8 mouse cellular contexts compared by ENCODE assay signal in the genomic region with DNA sequence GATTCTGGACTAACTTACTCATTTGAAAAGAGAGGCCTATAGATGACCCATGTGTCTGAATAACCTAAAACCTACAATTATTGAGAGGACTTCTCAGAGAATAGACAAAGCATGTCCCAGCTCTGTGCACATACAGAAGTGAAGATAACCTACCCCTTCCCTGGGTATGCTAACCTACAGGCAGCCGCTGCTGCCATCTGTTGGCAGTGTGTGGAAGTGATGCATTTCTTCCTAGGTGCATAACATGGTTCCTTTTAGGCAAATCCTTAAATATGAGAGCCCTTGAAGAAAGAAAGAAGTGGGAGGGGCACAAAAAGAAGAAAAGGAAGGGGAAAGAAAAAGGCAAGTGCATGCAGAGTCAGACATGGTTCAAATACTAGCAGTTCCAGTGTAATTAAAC. TPM values are rescaled to one million over a fixed set of nuclear protein-coding genes. Genes with fewer than 3 reads are reported as not detected.
A peak's percentile ranks its signal among the peaks of the same experiment; 100 is the strongest.
DNase-seq lines count a peak whose midpoint lies in the region; ATAC-seq and TF ChIP-seq lines count a peak whose summit lies in the region.

No protein-coding gene starts in this region.

- H3K27ac ChIP-seq in intestine, postnatal 0 days (ENCODE audit: low read depth, low read length) = no peak overlapping the region
- H3K27ac ChIP-seq in intestine, embryonic 16.5 days (ENCODE audit: low read length) = no peak overlapping the region
- no peak overlapping the region for H3K27ac ChIP-seq in cerebellum, adult 2 months (ENCODE audit: insufficient read depth, low read length)

- ATAC-seq in intestine, postnatal 0 days = no peak
- no peak for ATAC-seq in intestine, embryonic 16.5 days

- H3K4me1 ChIP-seq in intestine, postnatal 0 days (replicated peaks; ENCODE audit: control insufficient read depth, insufficient read depth, low read length) = no peaks in the 10 kb centered on the region
- no peaks in the 10 kb centered on the region for H3K4me1 ChIP-seq in intestine, embryonic 16.5 days (ENCODE audit: control insufficient read depth, insufficient read depth, low read length)
- H3K4me1 ChIP-seq in cerebellum, adult 2 months (ENCODE audit: control insufficient read depth, insufficient read depth, low read length) = no peaks in the 10 kb centered on the region

- 3% methylated on average over 1 of the region's 1 CpGs for WGBS in intestine, postnatal 0 days
- 2% methylated on average over 1 of the region's 1 CpGs for WGBS in intestine, embryonic 16.5 days
- 8% methylated on average over 1 of the region's 1 CpGs for WGBS in cerebellum, adult 2 months

- TF ChIP-seq CTCF in intestine, postnatal 0 days (IDR thresholded peaks at IDR 0.05; ENCODE audit: low read depth) = peak; percentile 83
- TF ChIP-seq CTCF in cerebellum, adult 2 months (IDR thresholded peaks at IDR 0.05; ENCODE audit: borderline replicate concordance, insufficient read depth, low read depth, low read length) = peak; percentile 57; the same call in 1 of the 2 replicates

- H3K4me3 ChIP-seq in intestine, postnatal 0 days (ENCODE audit: low read depth, low read length) = no peak overlapping the region
- H3K4me3 ChIP-seq in intestine, embryonic 16.5 days (ENCODE audit: low read length) = no peak overlapping the region
- H3K4me3 ChIP-seq in cerebellum, adult 2 months (replicated peaks; ENCODE audit: insufficient read depth, low read depth, low read length) = no peak overlapping the region

- H3K4me2 ChIP-seq in intestine, postnatal 0 days (replicated peaks; ENCODE audit: low read depth) = no peak overlapping the region
- no peak overlapping the region for H3K4me2 ChIP-seq in intestine, embryonic 16.5 days (ENCODE audit: low read depth, low read length)

- peak; percentile 35 for DNase-seq in ES-CJ7 (ENCODE audit: low read depth, low spot score)
- DNase-seq in cerebellum, adult 2 months = peak; percentile 15 to 18
- peak; percentile 57 to 81 for DNase-seq in frontal cortex, postnatal 36 days (ENCODE audit: low spot score in 2 of 2)
- peak; percentile 22 to 64 for DNase-seq in layer of hippocampus, adult 8-10 months (ENCODE audit: low spot score in 2 of 2)
- peak; percentile 27 to 53 for DNase-seq in lung, postnatal 4 days
- DNase-seq in testis, postnatal 10 days (ENCODE audit: low spot score) = peak; percentile 70

- no peaks in the 10 kb centered on the region for H3K9me3 ChIP-seq in intestine, postnatal 0 days (ENCODE audit: control insufficient read depth)
- H3K9me3 ChIP-seq in intestine, embryonic 16.5 days (ENCODE audit: control insufficient read depth, low read length) = no peaks in the 10 kb centered on the region

- no peaks in the 10 kb centered on the region for H3K27me3 ChIP-seq in intestine, postnatal 0 days (replicated peaks; ENCODE audit: control insufficient read depth, insufficient read depth, low read length)
- H3K27me3 ChIP-seq in intestine, embryonic 16.5 days (replicated peaks; ENCODE audit: control insufficient read depth, insufficient read depth, low read length) = no peaks in the 10 kb centered on the region
- H3K27me3 ChIP-seq in cerebellum, adult 2 months (ENCODE audit: control insufficient read depth, insufficient read depth, low read length) = no peaks in the 10 kb centered on the region

- no peak overlapping the region for H3K9ac ChIP-seq in intestine, postnatal 0 days (ENCODE audit: low read depth, low read length)
- no peak overlapping the region for H3K9ac ChIP-seq in intestine, embryonic 16.5 days (ENCODE audit: low read depth, low read length)

- no peaks in the 10 kb centered on the region for H3K36me3 ChIP-seq in intestine, postnatal 0 days (ENCODE audit: control insufficient read depth, insufficient read depth)
- no peaks in the 10 kb centered on the region for H3K36me3 ChIP-seq in intestine, embryonic 16.5 days (ENCODE audit: control insufficient read depth, insufficient read depth, low read length)

- TF ChIP-seq POLR2A in cerebellum, adult 2 months (IDR thresholded peaks at IDR 0.05; ENCODE audit: borderline replicate concordance, insufficient read depth, low read length) = no peak

RNA-seq across cellular contexts. Expression of a gene that starts 38.8 kb away (rescaled TPM):
- polyA plus RNA-seq in intestine, postnatal 0 days (2015; fragmentation: Nextera tagmentation; extraction: Ambion mirVana) = not detected in 2 replicates
- polyA plus RNA-seq in intestine, embryonic 16.5 days (2015; fragmentation: Nextera tagmentation; extraction: Ambion mirVana) = not detected in 2 replicates
- 0.10 TPM in 1 of 2 replicates, not detected in the other for polyA plus RNA-seq in cerebellum, adult 2 months (2012; rRNA removed)
- total RNA-seq in layer of hippocampus, adult 8-10 months (2022) = under 1 TPM in 1 of 4 experiments, not detected in 3; 0.17 TPM

RNA-seq across cellular contexts. Expression of a gene that starts 41.1 kb away (rescaled TPM):
- 1.7 TPM in 2 replicates for polyA plus RNA-seq in intestine, postnatal 0 days (2015; fragmentation: Nextera tagmentation; extraction: Ambion mirVana)
- 3.9 and 4.3 TPM in 2 replicates for polyA plus RNA-seq in intestine, embryonic 16.5 days (2015; fragmentation: Nextera tagmentation; extraction: Ambion mirVana)
- 1.4 and 1.9 TPM in 2 replicates for polyA plus RNA-seq in cerebellum, adult 2 months (2012; rRNA removed)
- total RNA-seq in layer of hippocampus, adult 8-10 months (2022) = 1 to 10 TPM; 5.2 to 6.5 (median 6.3) TPM

RNA-seq across cellular contexts. Expression of a gene that starts 41.3 kb away (rescaled TPM):
- 1.0 and 1.4 TPM in 2 replicates for polyA plus RNA-seq in intestine, postnatal 0 days (2015; fragmentation: Nextera tagmentation; extraction: Ambion mirVana)
- polyA plus RNA-seq in intestine, embryonic 16.5 days (2015; fragmentation: Nextera tagmentation; extraction: Ambion mirVana) = 1.1 and 1.9 TPM in 2 replicates
- polyA plus RNA-seq in cerebellum, adult 2 months (2012; rRNA removed) = 7.7 and 8.1 TPM in 2 replicates
- total RNA-seq in layer of hippocampus, adult 8-10 months (2022) = 10 to 100 TPM in 3 of 4 experiments, 1 to 10 TPM in 1; 8.8 to 17.9 (median 14.4) TPM

Comparison
In these comparisons a context has a peak if more than half of its experiments do, and no peak if none do; other contexts are left out.
1. DNase-seq: peak in every context shown above with its lines; median percentile 70 in testis, postnatal 10 days; 69 in frontal cortex, postnatal 36 days; 43 in layer of hippocampus, adult 8-10 months; 40 in lung, postnatal 4 days; 35 in ES-CJ7; 16 in cerebellum, adult 2 months.